Mouse (Mus musculus) forebrain, embryonic 11.5 days (tissue): Measurements from ENCODE around the gene Dusp16. TPM values are rescaled to one million over a fixed set of nuclear protein-coding genes. Genes with fewer than 3 reads are reported as not detected.

Source experiments
- ATAC-seq: fragments of 200-750 bp; cut with Nextera tagmentation; replicated peaks from 2 replicates; pipeline ENCODE4 v1.8.0; 2017; ENCODE audit warnings: moderate TSS enrichment; ENCODE audit not compliant: low FRiP score
- DNase-seq: peaks from one replicate; pipeline ENCODE4 v3.0.0-alpha.2; 2017; ENCODE audit warnings: low spot score
- H3K27ac ChIP-seq: fragments of 300-500 bp; sonication (generic); 2 replicates; pipeline ENCODE4 v1.5.1; 2014; ENCODE audit warnings: low read depth, low read length
- H3K27me3 ChIP-seq: fragments of 300-500 bp; sonication (generic); 2 replicates; pipeline ENCODE4 v1.6.1; 2014; ENCODE audit warnings: mild to moderate bottlenecking, low read length, mixed read lengths; ENCODE audit not compliant: control insufficient read depth, insufficient read depth
- H3K36me3 ChIP-seq: fragments of 300-500 bp; sonication (generic); 2 replicates; pipeline ENCODE4 v1.6.1; 2014; ENCODE audit warnings: mild to moderate bottlenecking, low read length, moderate library complexity, mixed read lengths; ENCODE audit not compliant: control insufficient read depth, insufficient read depth
- H3K4me1 ChIP-seq: fragments of 300-500 bp; sonication (generic); replicated peaks from 2 replicates; pipeline ENCODE4 v1.6.1; 2014; ENCODE audit warnings: low read length, mixed read lengths; ENCODE audit not compliant: control insufficient read depth, insufficient read depth
- H3K4me2 ChIP-seq: fragments of 300-500 bp; sonication (generic); 2 replicates; pipeline ENCODE4 v1.6.1; 2014; ENCODE audit warnings: low read depth, mild to moderate bottlenecking, low read length, moderate library complexity, mixed read lengths; ENCODE audit not compliant: severe bottlenecking
- H3K4me3 ChIP-seq: fragments of 300-500 bp; sonication (generic); 2 replicates; pipeline ENCODE4 v1.5.1; 2014; ENCODE audit warnings: low read depth, low read length
- H3K9ac ChIP-seq: fragments of 300-500 bp; sonication (generic); 2 replicates; pipeline ENCODE4 v1.6.1; 2014; ENCODE audit warnings: low read length
- H3K9me3 ChIP-seq: fragments of 300-500 bp; sonication (generic); 2 replicates; pipeline ENCODE4 v1.6.1; 2016; ENCODE audit warnings: low read length, mixed read lengths; ENCODE audit not compliant: control insufficient read depth
- WGBS: fragments of 180-500 bp; shearing (Covaris S2); extraction: QIAGEN DNeasy Blood & Tissue Kit; methylation state at CpG from one replicate; pipeline ENCODE4 v1.1.7; 2014; 5-methylcytosine and 5-hydroxymethylcytosine counted together
- polyA plus RNA-seq: library from polyadenylated mRNA; unstranded; fragments of >200 nt; fragmentation: Nextera tagmentation; extraction: Ambion mirVana; gene quantifications from 2 replicates; pipeline ENCODE4 v1.2.1, GENCODE M21; 2014

Dusp16 gene
- polyA plus RNA-seq, 1 experiment from 2014 or later: 28.3 TPM

DNA sequence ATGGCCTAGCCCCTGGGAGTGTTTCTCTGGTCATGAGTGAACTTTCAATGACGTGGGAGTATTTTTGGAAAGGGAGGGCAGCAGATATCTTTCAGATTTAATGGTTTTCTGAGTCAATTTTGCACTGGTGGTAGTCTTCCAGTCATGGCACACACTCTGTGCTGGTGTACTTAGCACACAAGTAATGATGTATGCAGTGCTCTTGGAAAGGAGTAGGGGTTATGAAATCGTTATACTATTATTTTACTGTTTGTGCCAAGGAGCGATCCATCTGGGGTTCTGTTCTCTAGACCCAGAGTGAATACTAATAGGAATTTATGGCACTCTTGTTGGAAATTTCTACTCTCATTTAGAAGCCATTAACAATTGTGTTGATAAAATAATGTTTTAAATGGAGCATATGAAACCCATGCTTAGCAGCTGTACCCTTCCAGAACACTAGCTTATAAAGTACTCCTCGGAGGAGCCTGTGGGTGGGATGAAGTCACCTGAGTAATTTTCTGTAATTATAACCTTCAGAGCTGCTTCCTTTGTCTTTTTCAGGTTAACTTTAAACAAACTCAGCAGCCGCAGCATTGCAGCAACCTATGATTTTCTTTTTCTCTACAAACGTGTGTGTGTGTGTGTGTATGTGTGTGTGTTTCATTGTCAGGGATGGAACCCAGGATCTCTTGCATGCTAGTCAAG, 123.1 kb downstream of the Dusp16 start:
- ATAC-seq: no peak
- Histone ChIP-seq H3K36me3 (no peaks in the 10 kb centered on the region), H3K27me3 (no peaks in the 10 kb centered on the region), H3K4me1 (no peaks in the 10 kb centered on the region), H3K9me3 (no peaks in the 10 kb centered on the region), H3K4me2 (no peak overlapping the region), H3K4me3 (no peak overlapping the region), H3K9ac (no peak overlapping the region), H3K27ac (no peak overlapping the region)
- WGBS: 86% methylated on average over 6 of the region's 6 CpGs
- no peak for DNase-seq

DNA sequence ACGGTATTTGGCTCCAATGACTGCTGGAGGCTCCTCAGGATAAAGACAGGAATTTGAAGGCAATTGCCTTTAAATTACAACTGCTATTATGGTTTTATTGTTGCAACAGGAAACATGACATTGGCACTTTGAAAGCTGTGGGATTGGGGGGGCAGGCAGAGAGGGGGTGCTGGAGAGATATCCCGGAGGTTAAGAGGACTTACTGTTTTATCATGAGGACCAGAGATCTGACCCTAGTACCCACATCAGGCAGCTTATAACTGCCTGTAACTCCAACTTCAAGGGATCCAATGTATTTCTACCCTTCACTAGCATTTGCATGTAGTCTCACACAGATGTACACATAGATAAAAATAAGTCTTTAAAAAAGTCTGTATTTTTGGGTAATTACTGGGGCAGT, 123.9 kb downstream of the Dusp16 start:
- DNase-seq (no peak), ATAC-seq (no peak)
- H3K4me3 ChIP-seq: no peak overlapping the region
- no peak overlapping the region for H3K4me2 ChIP-seq
- H3K9ac ChIP-seq: no peak overlapping the region
- H3K4me1 ChIP-seq: no peaks in the 10 kb centered on the region
- H3K27ac ChIP-seq: no peak overlapping the region
- no peaks in the 10 kb centered on the region for H3K27me3 ChIP-seq
- WGBS: 82% methylated on average over 2 of the region's 2 CpGs
- no peaks in the 10 kb centered on the region for H3K36me3 ChIP-seq
- no peaks in the 10 kb centered on the region for H3K9me3 ChIP-seq

DNA sequence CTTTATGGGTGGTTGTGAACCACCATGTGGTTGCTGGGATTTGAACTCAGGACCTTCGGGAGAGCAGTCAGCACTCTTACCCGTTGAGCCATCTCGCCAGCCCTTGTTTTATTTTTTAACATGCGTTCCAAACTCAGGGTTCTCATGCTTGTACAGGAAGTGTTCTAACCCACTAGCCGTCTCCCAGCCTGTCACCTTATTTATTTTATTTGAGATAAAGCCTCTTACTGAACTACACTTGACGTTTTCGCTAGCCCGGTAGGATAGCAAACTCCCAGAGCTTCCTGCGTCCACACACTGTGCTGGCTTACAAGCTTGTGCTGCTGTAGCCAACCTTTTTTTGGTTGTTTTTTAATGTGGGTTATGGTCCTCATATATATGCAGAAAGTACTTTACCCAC, 126.6 kb downstream of the Dusp16 start:
- no peak for DNase-seq
- no peaks in the 10 kb centered on the region for H3K4me1 ChIP-seq

More for the DNA sequence above, 126.6 kb downstream of the Dusp16 start:
- WGBS: 92% methylated on average over 9 of the region's 9 CpGs
- H3K9ac ChIP-seq: no peak overlapping the region
- no peaks in the 10 kb centered on the region for H3K36me3 ChIP-seq
- no peaks in the 10 kb centered on the region for H3K27me3 ChIP-seq
- no peak overlapping the region for H3K27ac ChIP-seq
- H3K9me3 ChIP-seq: no peaks in the 10 kb centered on the region
- ATAC-seq: no peak
- H3K4me3 ChIP-seq: no peak overlapping the region
- no peak overlapping the region for H3K4me2 ChIP-seq

Other genes starting within 250 kb of the Dusp16 start
- gene Lrp6, start 225.7 kb downstream of the Dusp16 start, polyA plus RNA-seq: 32.5 and 32.9 TPM in 2 replicates
- 0.53 and 1.2 TPM in 2 replicates for gene Mansc1, start 160.1 kb downstream of the Dusp16 start, polyA plus RNA-seq
- gene Borcs5, start 153.1 kb downstream of the Dusp16 start, polyA plus RNA-seq: 27.0 and 29.7 TPM in 2 replicates
- gene Crebl2, start 37.5 kb upstream of the Dusp16 start, polyA plus RNA-seq: 0.87 and 1.1 TPM in 2 replicates
- 31.2 and 33.8 TPM in 2 replicates for gene Gpr19, start 106.0 kb upstream of the Dusp16 start, polyA plus RNA-seq
- gene Cdkn1b, start 127.8 kb upstream of the Dusp16 start, polyA plus RNA-seq: 26.2 and 27.3 TPM in 2 replicates
- 3.0 and 3.1 TPM in 2 replicates for gene Apold1, start 189.1 kb upstream of the Dusp16 start, polyA plus RNA-seq
- 105 and 107 TPM in 2 replicates for gene Ddx47, start 219.0 kb upstream of the Dusp16 start, polyA plus RNA-seq